Mouse (Mus musculus): Measurements from ENCODE around the gene Rnf24.
A peak's percentile ranks its signal among the peaks of the same experiment; 100 is the strongest.
"Not testable (repeated sequence)": the region's sequence is repeated elsewhere in the genome, so short reads cannot be mapped to it uniquely, and the experiment has no call there.

Gene Rnf24

DNA sequence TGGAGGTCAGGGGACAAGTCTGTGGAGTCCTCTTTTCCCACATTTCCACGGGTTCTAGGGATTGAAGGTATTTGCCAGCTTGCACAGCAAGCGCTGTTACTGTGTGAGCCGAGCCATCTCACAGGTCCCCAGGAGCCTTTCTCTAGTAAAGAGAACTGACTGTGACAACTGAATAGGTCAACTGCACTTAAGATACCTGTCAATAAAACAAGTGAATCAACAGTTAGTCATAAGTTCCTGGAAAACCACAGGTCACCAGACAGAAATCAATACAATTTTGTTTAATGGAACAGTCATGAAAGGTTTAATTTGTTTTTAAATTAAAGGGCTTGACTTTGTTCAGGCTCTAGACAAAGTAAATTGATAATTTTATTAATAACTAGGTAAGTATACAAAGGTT lies 22.1 kb downstream of the Rnf24 start:
- DNase-seq, result no peak

DNA sequence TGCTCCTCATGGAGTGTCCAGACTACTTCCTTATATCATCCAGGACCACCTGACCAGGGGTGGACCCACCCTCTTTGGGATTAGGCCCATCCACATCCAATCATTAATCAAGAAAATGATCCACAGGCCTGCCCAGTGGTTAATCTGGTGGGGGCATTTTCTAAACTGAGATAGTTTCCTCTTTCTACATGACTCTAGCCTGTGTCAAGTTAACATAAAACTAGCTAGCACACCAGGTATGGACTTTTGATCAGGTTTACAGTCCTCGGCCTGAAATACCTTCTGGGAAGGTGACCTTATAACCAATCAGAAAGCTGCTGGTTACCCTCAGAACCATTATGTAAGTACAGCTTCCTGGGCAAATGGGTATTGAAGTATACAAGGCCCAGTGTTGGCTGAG lies 23.7 kb downstream of the Rnf24 start:
- peak; percentile 46 to 66 for DNase-seq

DNA sequence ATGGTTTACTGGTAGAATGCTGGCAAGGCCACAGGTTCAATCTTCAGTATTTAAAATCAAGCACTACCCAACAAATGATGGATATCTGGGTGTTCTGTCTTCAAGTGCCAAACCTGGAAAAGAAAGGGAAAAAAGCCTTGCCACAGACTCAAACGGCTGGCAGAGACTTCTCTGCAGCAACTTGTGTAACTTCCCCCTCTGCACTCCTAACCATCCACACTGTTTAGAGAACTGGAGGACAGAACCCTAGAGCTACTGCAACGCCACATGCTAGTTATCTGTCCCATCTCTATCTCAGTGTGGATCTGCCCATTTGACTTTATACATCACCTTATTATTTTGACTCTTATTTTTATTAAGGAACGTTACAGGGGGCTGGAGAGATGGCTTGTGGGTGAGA lies 26.6 kb downstream of the Rnf24 start:
- DNase-seq, result no peak

DNA sequence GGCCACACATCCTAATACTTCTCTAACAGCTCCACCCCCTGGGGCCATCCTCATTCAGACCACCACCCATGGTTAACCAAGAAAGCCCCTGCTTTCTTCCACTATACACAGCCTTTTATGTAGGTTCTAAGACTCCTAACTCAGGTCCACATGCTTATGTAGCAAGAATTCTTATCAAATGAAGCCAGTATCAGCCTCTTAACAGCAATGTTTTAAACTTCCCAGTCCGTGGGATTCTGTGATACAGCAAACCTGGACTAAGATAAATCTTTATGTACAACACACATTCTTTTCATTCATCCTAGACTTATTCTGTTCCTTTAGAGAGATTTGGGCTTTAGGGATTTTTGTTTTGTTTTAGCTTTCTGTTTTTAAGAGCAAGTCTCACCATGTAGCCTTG lies 29.0 kb downstream of the Rnf24 start:
- no peak for DNase-seq

DNA sequence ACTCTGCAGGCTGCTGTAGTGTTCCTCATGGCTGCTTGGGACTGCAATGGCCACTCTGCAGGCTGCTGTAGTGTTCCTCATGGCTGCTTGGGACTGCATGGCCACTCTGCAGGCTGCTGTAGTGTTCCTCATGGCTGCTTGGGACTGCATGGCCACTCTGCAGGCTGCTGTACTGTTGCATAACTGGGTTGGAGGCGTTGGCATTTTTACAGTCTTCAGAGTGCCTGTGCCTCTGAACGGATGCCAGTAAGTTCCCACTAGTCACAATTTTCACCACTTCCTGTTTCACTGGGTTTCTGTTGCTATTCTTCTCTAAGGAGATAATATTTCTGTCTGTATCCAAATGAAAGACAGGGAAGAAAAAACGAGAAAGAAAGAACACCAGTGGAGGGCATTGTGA lies 31.5 kb downstream of the Rnf24 start:
- peak; percentile 18 to 32 for DNase-seq

DNA sequence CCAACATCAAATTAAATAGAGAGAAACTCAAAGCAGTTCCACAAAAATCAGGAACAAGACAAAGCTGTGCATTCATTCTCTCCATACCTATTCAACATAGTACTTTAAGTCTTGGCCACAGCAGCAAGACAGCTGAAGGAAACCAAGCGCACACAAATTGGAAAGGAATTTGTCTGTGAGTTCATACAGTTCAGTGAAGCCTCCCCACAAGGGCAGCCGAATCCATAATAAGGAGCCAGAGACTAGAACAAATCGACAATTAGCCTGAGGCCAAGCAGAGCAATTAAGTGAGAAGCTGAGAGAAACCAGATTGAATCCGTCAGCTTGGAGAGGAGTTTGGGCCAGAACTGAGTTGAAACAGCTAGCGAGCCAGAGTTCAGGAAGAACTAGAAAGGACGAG lies 33.3 kb downstream of the Rnf24 start:
- DNase-seq, result no peak

DNA sequence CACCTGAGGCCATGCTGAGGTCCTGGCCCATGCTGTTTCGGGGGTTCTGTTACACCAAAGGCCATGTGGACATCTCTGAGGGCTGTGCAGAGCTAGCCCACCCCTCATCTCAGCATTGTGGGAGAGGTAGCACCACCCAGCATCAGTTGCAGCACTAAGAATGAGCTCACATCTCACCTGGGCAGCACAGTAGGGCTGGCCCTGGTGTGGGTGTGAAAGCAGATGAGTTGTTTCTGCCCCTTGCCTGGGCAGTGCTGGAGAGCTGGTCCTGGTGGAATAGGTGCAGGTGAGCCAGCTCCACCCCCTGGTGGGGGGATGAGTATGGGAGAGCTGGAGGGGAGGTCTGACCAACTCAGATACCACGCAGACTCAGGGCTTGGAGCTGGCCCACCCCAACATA lies 36.5 kb downstream of the Rnf24 start:
- DNase-seq, result no peak

DNA sequence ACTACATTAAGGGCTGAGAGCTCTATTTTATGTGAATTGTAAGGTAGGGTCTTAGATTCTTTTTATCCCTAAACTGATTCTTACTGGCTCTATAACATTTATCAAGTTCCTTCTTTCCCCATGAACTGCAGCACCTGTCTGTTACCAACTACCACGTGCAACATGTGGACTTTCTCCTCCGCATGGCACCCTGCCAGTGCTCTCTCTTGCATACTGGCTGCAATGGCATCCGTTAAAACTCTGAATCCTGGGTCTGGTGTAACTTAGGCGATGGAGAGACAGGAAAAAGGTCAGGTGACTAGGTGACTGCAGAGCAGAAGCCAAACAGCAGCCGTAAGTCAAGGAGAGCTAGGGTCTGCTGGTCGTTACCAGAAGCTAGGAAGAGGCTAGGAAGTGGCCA lies 43.4 kb downstream of the Rnf24 start:
- DNase-seq, result peak; percentile 52 to 79

DNA sequence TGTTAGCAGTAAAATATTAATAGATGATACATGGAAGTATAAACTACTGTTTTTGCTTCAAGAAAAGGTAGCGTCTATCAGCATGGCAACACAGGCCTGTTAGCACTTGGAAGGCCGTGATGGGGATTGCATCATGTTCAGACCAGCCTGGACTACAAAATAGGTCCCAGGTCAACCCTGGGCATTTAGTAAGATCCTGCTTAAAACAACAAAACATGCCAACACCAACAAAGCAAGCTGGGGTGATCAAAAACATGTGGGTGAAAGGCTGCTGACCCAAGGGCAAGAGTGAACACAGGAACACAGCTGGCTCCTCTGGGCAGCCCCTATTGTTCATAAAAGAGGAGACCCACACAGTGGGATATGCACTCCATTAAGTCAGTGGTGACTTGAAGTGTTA lies 44.9 kb downstream of the Rnf24 start:
- no peak for DNase-seq

DNA sequence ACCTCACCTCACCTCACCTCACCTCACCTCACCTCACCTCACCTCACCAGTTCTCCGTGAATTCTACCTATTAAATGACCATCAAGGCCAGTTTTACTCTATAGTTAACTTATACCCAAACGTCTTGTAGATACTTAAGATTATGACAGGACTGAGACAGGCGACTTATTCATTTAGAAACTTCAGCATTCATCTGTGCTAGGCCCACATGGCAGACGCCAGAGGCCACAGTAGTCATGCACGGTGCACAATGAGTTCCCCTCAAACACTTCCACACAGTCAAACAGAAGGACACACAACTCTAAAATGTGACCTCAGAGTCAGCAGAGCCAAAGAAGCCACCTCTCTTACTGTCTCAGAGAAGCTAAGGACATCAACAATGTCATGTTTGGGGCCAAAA lies 45.3 kb downstream of the Rnf24 start:
- no peak for DNase-seq

DNA sequence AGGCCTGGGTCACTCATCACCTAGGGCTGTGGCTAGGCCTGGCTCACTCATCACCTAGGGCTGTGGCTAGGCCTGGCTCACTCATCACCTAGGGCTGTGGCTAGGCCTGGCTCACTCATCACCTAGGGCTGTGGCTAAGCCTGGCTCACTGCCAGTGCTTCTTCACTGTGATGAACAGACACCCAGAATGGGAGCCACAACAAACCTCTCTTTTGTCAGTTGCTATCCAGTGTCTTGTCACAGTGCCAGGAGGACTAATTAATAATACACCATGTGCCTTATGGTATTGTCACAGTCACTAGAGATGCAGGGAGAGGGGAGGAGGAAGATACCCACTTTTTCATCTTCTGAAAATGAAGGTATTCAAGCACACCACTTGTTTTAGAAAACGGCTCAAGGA lies 47.5 kb downstream of the Rnf24 start:
- DNase-seq, result not testable (repeated sequence)

DNA sequence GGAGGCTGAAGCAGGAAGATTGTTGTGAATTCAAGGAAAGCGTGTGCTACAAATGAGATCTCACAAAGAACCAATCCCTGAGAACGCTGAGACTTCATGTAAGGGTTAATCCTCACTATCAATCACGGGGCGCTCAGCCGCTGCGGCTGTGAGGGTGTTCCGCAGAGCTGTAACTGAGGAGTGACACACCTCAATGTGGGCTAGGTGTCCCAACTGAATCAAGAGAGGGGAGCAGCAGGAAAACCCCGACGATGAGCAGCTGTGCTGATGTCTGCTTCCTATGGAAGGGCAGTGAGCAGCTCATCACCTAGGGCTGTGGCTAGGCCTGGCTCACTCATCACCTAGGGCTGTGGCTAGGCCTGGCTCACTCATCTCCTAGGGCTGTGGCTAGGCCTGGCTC lies 48.2 kb downstream of the Rnf24 start:
- no peak for DNase-seq

DNA sequence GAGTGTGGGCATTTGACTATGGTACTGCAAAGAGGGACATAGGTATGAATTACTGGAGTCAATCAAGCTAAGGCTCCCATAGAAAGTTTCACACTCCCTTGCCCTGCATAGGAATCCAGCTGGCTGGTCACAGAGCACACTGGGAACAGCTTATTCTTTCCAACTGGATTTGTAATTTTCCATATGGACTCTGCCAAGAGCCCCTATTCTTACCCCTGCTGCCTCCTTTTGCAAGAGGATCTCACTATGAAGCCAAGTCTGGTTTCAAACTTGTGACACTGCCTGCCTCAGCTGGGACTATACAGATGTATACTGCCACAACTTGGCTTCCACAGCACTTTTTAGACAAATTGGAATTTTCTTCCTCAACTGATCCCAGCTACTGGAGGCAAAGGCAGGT lies 51.1 kb downstream of the Rnf24 start:
- DNase-seq, result no peak

DNA sequence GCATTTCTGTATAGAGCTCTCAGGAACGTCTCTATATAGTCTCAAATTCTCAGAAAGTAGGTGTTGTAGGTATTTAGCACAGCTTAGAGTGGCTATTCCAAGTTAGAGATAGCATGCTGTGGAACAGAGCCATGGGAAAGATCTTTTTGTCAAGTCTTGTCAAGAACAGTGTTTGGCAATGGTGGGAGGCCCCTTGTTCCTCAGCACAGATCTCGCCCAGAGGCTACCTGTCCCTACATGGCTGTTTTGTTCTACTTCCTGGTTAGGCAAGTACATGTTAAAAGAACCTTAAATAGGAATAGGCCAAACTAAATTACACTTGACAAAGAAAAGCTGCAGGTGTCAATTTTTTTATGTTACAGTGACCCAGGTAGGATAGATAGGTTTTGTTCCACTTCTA lies 52.2 kb downstream of the Rnf24 start:
- no peak for DNase-seq

DNA sequence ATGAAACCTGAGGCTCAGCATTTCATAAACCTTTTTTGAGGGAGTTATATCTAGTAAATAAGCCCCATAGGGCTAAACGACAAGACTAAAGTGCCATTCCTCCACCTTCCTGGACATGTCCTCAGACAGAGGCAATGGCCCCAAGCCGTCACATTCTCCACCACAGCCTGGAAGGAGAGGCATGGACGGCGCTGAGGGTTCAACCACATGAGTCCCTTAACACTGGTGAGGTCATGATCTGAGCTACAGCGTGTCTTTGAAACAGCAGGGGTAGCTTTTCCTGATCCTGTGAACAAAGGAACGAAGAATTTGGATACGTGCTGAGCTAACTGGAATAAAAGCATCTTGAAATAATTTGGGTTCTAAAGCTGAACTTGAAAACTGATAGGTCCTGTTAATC lies 54.0 kb downstream of the Rnf24 start:
- not testable (repeated sequence) for DNase-seq

DNA sequence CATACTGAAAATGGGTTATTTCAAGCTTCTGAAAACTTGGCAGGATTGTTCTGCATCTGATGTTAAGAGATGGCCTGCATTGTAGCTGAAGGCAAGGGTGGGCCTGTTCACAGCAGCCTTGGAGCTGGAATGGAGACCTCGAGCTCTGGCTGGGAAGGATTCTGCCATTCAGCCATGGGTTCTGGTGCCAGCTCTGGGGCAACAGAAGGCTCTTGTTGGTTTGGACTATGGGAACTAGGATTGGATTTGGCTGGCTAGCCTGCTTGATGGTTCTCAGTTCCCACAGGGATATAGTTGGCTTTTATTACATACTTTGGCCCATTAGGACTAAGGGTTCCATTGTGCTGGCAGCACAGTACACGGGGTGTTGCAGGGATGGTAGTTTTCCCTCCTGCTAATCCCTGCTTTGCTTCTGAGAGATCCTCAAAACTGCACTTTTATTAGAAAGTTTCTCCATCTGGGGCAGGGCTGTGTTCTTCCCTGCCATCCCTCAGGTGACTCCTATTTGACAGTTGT lies 55.9 kb downstream of the Rnf24 start:
- no peak for DNase-seq

DNA sequence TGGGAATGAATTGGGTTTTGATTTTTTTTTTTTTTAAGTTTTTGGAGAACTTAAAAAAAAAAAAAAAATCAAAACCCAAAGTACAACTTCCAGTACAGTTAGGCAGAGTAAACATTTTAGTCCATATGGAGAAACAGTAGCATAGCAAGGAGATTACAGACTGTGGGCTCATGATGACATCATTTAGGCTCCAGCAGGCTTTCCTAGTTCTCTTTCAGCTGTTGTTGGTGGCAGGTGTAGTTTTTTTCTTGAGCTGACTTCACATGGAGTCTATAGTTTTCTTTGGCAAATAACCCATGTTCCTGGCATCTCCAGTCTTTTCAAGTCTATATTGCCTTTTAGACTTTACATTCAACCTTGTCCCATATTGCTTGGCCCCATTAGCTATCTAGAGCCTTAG lies 62.0 kb downstream of the Rnf24 start:
- no peak for DNase-seq

DNA sequence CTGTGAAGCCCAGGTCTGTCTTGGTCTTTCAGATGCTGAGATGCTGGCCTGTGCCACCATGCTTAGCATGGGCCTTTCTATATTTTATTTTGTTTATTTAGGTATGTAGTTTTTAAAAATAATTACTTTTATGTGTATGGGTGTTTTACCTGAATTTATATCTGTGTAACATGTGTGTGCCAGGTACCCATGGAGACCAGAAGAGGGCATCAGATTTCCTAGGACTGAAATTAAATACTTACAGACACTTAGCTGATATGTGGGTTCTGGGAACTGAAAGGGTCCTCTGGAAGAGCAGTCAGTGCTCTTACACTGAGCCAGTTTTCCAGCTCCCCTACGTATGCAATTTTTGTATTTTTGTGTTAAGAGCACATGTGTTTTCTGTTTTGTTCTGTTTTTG lies 66.4 kb downstream of the Rnf24 start:
- DNase-seq, result no peak

DNA sequence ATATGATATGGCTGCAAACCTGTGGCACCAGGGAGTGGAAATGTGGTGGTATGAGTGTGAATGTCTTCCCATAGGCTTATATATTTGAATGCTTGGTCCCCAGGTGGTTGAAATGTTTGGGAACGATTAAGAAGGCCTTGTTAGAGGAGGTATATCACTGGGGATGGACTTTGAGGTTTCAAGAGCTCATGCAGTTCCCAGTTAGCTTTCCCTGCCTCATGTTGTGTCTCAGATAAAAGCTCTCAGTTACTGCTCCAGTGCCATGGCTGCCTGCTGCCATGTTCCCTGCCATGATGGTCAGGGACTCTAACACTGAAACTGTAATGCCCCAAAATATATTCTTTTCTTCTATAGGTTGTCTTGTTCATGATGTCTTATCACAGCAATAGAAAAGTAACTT lies 71.1 kb downstream of the Rnf24 start:
- DNase-seq, result no peak

DNA sequence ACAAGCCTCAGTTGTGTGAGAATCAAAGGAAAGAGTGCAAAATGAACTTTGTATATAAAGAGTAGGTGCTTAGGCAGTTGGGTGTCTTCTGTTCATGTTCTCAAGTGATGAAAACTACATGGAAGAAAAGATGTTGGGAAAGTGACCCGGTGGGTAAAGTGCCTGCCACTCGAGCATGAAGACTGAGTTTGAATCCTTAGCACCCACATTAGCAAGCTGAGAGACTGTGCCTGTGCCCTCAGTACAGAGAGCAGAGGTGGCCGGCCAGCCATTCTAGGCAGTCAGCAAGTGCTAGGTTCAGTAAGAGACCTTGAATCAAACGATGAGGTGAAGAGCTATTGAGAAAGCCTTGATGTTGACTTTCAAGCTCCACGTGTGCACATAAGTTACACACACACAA lies 76.0 kb downstream of the Rnf24 start:
- no peak for DNase-seq

DNA sequence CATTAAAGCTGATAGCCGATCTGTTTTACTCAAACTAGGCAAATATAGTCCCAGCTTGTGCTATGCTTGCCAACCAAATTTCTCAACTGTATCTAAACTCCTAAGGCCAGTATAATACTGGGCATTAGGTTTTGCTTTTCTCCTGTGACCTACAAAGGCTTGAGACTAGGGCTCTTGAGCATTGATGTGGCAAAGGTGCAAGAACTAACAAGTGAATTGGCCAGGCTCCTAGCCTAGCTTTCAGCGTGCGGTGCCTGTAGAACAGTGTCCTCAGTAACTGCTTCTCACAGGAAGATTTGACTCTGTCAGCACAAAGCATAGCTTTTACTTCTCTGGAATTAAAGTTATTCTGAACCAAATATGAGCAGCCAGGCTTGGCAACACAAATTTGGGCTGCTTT lies 77.2 kb downstream of the Rnf24 start:
- DNase-seq, result no peak

DNA sequence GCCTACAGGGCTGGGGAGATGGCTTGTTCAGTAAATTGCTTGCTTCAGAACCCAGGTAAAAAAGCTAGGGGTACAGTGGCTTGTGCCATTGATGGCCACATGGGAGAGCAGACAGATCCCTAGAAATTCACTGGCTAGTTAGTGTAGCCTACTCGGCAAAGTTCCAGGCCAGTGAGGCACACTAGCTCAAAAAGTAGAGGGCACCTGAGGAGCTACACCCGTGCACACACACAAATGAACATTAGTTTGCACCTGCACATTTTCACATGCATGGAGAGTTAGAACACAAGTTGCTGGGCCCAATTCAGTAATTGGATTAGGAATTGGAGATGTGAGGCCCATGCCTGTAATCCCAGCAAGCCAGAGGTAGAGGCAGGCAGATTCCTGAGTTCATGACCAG lies 87.6 kb downstream of the Rnf24 start:
- DNase-seq, result no peak

DNA sequence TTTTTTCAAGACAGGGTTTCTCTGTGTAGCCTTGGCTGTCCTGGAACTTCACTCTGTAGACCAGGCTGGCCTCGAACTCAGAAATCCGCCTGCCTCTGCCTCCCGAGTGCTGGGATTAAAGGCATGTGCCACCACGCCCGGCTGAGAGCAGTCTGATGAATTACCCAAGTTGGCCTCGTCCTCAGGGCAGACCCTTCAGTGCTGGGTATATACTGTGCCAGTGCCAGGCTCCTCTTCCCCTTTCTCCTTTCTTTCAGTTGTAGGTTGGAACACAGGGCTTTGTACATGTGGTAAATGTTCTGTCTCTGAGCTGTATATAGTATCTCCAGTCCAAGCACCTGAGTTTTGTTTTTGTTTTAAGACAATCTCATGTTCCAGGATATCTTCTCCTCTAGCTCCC lies 88.7 kb downstream of the Rnf24 start:
- DNase-seq, result no peak

DNA sequence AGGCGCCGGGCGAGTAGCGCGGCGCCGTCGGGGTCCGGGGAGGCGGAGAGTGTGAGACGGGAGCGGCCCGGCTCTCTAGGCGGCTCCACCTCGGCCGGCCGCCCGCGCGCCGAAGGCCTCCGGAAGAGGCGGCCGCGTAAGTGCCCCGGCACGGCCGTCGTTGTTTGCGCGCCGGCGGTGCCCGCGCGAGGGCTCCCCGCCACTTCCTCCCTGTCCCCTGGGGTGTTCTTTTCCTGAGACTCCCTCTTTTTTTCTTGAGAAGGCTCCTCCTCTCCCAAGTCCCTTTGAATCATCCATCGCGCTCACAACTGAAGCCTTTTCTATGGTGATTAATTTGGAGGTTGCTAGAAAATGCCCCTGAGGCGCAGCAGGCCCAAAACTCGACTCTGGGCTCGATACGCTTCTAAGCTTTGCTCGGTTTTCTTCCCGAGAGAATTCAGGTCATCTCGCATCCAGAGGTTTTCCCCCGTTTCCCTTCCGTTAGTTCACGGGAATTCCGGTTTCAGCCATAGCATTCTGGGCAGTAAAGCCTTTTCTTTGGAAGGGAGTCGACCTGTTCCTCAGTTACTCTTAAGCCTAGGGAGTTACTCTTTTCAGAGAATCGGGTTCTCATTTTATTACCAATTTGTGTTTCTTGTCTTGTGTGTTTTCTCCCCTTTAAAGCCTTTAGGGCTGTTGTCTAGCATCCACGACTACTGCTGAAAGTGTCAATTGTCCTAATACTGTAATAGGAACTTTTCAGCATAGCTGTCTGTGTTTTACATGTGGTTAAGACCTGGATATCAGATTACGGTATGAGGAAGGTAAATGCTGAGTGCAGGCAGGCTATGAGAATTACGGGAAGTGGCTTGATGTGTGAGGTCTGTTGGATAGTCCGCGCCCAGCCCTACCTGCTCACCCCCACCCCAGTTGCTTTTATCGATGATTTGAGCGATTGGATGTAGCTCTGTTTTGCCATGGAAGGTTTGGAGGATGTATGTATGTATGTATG lies 89.7 kb downstream of the Rnf24 start:
- no peak for DNase-seq

DNA sequence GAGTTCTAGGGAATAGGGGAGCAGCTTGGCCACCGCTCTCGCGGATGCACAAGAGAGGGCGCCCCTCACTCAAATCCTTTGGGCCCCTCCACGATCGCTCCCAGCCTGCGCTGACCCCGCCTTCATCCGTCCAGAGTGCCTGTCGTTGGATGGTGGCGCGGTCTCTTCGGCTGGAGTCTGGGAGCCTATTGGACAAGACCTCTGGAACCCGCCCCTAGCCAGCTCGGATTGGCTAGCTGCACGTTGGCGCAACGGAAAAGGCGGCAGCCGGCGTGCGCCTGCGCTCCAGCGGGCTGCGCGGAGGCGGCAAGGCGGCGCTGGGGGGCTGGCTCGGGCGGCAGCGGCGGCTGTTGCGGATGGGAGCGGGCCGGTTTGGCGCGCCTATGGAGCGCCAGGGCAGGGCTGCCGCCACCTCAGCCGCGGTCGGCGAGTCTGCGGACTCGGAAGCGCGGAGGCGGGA lies 90.4 kb downstream of the Rnf24 start, which contains the start of gene Pank2:
Gene Pank2, plus strand, starts transcription at position 283 of the 460 bp plus-strand sequence.
- peak; percentile 98 for DNase-seq
